Mouse (Mus musculus): ENCODE measurements at regions not wholly inside any gene's neighbourhood (a gene's known extent, or its start where the extent isn't known, plus 50 kb on each side); places are given as distances from the start of the nearest gene placed in this dataset.

DNA sequence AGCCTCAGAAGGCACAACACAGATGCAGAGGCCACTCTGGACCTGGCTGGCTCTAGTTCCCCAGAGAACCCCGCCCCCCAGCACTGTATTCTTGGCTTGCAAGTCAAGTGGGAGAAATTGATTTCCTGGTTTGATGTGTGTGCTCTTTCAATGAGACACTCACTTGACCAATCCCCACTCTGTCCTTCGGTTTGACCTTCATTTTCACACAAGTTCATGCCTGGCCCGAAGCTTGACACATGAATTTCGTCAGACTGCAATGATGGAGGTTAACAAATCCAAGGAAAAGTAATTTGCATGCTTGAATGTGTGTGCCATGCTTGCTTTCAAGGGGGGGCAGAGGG lies 333.4 kb upstream of the Mki67 start:
- DNase-seq (ENCODE audit: low read depth): no peak

DNA sequence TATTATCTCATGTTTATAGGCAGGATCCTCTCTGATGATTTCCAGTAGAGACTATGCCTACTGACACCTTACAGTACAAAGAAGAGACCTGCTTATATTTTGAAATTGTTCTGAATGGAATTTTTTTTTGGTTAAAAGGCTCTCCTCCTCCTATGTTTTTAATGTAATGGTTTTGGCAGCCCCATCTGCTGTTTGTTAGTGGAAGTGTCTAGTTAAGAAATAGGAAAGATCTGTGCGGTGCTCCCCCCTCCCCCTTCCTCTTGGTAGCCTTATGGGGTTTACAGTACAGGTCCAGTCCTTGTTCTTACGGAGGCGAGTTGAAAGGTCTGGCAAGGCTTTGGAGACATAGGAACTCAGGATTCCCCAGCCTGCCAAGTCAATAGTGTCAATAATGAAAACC lies 334.0 kb upstream of the Mki67 start:
- DNase-seq (ENCODE audit: low read depth): no peak

DNA sequence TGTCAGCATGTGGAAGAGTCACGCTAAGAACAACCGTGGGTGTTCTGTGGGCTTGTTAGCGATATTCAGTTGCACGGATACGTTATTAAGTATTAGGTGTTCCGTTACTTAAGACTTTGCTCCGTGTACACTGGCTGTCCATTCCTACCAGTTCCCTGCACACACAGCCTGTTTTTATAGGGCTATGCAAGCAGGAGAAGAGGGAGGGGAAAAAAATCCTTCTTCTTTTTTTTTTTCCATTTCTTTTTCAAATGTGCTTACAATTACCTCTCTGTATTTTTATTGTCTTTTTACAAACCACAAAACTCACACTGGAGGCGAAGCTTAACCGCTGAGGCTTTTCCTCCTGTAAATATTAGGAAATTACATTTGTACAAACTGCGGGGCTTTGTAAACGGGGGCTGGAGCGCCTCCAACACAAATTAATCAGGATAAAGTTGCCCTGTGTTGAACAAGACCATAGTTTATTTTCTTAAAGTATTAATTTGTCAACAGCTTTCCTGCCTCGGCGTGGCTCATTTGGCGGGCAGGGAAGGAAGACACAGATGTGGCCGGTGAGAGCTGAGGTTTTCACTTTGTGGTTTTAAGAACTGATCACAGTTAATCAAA lies 340.8 kb upstream of the Mki67 start:
- DNase-seq (ENCODE audit: low read depth): no peak

DNA sequence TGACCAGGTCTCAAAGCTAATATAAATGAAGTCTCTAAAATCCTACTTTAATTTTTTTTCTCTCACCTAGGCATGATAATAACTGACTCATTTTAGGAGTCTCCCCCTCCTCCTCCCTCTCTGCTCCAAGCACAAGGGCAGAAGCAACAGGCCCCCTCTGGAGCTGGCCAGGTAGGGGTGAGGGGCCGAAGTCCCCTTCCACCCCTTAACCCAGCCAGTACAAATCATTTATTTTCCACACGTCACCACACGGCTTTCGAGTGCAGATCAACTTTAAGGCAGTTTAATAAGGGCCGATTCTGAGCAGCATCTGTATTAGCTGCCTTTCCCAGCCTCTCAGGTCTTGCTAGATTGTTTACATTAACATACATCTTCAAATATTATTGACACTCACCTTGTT lies 342.2 kb upstream of the Mki67 start:
- DNase-seq (ENCODE audit: low read depth): no peak

DNA sequence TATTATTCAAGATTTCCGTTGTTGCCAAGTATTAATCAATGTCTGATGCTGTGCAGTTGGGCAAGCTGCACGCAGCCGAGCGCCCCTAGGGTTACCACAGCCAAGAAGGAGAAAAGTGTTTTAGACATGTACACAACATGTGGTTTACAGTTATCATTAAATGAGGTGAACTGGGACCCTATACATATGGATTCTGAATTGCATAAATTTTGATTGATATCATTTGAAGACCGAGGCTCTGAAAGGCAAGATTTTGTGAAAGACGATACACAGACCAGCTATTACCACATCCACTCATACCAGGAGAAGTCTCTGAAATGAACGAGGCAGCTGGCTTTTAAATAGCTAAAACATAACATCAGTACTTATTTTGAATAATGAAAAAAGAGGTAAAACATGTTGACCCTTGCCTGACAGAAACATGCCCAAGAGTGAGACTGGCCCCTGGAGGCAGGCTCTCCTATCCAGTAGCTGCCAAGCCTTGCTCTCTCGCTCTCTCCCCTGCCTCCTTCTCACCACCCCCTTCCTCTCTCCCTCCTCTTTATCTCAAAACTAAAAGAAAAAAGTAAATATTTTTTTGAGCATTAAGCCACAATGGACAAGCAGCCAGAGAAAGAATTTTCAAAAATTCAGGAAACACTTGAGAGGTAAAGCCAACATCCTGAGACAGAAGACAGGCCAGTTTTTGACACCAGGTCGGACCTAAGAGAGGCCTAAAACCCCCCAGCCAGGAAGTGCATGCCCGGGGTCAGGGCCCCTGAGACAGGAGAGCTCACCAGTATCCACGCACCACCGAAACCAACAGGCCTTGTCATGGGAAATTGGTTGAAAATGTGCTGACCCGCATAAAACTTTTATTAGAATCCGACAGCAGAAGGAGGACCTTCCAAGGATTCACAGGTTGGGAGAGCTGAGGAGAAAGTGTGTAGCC lies 342.9 kb upstream of the Mki67 start:
- DNase-seq (ENCODE audit: low read depth): no peak

DNA sequence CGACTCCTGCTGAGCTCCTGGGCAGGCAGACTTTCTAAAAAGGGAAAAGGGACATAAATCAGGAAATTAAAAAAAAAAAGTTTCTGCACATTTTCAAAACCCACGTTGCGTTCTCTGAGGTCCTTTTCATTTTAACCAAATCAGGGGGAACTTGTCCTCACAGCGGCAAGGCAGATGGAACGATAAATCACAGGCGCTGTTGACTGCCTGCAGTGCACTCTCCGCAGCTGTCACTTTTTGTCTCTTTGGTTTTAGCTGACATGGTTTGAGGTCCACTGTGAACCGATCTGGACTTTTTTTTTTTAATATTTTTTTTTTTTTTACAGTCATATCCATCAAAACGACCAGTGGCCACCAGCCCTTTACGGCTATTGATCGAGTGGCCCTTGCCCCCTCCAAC lies 343.7 kb upstream of the Mki67 start:
- no peak for DNase-seq (ENCODE audit: low read depth)

DNA sequence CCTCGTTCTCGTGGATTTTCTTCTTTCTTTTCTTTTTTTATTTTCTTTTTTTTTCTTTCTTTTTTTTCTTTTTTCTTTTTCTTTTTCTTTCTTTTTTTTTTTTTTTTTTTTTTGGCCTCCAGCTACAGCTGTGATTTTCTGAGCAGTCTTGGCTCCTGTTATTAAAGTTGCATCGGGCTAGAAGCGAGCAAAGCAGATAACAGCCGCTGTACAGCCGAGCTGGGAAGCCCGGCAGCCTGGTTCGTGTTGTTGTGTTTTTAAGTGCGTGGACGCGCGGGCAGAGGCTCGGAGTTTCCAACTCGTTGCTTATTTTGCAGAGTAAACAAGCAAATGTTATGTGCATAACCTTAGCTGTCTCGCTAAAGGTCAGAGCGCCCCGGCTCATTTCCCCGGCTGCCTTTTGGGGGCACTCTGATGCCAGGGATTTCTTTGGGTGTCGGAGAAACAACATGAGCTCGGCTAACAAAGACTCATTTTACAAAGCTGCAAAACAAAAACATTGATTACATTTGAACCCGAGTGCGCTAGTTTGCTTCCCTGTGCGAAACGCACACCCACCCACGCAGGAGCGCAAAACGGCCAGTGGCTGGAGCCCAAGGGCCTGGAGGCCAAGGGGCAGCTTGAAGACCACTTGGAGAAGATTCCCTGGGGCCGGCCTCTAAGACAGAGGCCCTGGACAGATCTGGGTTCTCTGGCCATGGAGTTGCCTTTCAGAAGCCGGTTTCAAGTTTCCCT lies 344.3 kb upstream of the Mki67 start:
- DNase-seq (ENCODE audit: low read depth): no peak

DNA sequence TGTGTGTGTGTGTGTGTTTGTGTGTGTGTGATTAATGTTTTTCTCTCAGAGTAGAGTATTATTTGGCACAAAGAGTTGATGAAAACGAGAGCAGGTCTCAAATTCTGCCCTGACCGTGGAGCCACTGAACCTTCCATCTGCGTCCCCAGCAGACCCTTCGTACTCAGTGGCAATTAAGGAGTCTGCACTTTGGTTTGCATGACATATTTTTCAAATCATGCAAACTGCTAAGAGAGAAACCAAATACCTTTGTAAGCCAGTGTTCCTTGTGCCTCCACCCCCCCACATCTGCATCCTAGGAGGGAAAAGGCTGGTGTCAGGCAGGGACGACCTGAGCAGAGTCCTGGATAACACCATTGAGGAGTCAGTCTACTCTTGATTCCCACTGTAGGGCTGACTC lies 346.5 kb upstream of the Mki67 start:
- no peak for DNase-seq (ENCODE audit: low read depth)

DNA sequence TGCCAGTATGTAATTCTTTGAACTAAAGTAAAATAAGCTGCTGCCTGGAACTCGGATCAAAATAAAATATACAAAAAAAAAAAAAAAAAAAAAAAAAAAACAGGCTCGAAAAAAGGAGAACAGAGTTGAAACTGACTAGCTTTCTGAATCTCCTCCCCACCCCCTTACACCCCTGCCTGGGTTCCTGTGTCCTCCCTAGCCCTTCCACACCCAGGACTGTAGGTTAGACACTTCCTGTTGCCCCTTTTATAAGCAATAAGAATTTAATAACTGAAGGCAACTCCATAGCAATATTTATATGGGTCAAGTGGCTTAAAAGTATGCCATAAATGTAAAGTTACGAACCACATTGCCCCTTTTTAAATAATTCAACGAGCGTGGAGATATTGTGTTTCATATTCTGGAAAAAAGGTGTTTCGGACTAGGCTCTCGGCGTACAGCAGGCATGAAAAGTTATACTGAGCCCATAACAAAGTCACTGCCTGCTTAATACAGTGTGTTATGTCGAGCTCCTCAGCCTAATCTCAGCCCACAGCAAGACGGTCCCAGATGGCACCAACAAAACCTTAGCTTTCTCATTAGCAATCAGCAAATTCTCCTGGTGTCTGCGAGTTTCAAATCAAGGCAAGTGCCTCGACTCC lies 349.0 kb upstream of the Mki67 start:
- no peak for DNase-seq (ENCODE audit: low read depth)

DNA sequence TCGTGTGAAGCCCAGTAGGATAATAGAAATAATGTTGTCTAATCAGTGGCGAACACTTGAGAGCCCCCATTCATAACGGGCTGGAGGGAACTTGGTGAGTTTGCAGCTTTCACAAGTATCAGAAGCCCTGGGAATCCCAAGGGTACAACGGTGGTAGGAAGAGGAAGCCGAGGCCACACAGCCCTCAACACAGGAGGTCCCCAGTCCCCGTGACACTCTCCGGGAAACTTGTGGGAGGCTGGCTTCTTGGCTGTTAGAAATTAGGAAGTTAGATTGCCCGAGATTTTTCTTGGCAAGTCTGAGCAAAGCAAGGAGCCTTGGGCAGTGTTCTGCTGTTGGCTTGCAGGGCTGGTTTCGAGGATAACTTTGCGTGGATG lies 349.5 kb upstream of the Mki67 start:
- DNase-seq (ENCODE audit: low read depth): no peak

DNA sequence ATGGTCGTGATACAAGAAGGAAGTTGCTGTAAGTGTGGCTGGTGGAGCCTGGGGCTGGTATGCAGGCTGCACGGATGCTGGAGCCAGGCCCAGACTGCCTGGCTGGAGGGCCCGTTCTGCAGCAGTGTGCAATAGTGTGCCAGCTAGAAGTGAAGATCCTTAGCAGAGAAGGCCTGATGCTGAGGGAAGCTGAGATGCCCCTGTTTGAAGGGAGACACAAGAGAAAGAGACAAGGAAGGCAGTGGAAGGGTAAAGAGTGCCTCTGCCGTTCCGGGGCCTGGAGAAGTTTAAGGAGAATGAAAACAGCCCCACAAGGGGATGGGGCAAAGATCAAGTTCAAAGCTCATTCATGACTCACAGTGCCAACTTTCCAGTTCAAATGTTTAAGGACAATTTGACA lies 354.7 kb upstream of the Mki67 start:
- no peak for DNase-seq (ENCODE audit: low read depth)

DNA sequence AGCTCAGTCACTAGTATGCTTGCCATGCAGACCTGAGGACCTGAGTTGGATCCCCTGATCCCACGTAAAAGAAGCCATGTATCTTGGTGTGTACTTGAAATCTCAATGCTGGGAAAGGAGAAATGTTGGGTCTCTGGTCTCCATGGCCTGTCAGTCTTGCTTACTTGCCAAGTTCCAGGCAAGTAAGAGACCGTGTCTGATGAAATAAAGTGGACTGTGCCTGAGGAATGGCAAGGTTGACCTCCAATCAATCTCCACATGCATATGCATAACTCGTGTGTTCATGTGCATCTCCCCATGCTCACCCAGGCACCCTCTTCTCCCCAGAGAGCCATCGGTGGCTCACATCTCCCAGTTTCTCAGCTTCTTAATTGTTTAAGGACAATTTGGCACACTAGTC lies 355.2 kb upstream of the Mki67 start:
- no peak for DNase-seq (ENCODE audit: low read depth)

DNA sequence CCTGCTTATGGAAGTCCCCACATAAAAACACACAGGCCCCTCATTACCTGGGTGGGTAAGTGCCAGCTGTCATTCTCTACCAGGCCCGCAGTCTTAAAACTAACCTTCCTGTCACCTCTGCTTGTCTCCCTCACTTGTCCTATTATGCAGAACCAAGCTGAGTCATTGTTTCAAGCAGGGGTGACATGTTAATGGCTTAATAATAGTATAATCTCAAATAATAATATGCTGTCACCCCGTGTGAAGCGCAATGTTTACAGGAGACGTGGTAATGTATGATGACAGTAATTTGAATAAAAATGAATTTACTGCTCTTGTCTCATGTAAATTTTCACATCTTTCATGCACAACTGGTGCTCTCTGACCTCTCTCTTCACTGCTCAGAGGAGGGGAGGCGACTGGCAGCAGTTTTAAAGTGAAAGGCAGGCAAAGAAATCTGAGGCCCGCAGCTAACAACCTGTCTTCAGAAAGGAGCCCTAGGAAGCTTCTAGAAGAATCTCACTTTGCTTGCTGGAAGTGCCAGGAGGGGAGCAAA lies 357.2 kb upstream of the Mki67 start:
- DNase-seq (ENCODE audit: low read depth): no peak

DNA sequence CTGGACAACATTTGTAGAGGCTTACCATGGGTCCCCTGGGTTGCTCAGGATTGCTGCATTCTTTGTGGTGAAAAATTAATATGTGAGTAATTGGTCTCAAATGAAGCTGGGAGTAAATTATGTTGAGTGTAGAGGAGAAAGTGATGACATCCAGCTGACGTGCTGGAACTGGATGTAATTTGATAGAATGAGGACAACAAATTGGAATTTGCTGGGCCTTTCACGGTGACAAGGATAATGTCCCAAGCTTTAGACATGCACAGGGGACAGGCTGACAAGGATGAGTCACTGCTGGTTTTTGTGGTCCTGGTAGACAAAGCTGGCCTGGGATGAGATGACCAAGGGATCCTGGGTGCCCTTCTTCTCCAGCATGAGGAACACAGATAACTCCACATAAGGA lies 357.9 kb upstream of the Mki67 start:
- DNase-seq (ENCODE audit: low read depth): no peak

DNA sequence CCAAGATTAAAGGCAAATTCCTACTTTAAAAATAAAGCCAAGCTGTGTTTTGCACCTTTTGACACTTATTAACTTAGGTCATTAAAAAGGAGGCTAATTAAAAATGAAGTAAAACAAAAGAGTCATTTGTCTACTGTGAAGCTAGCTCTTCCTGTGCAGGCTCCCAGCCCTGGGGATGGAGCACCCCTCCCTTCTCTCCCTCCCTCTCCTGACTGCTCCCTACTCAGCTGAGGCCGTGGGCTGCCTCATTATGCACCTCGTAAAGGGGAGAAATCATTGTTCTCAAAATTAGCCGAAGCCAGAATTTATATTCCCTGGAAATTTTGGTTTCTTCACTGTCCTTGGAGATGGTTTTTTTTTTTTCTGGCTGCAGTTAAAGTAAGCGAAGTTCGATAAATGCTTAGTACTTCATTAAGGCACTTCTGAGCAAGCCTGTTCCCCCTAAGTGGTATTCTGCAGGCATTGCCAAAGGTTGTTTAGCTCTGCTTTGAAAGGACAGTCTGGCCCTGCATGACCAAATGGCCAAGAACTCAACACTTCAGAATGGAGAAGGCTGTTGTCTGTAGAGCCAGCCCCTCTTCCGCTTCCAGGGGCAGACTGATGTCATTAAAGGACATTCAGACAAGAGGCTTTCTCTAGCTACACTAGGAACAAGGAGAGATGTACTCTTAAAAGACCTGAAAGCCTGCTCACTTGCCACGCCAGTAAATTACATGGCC lies 365.5 kb upstream of the Mki67 start:
- no peak for DNase-seq (ENCODE audit: low read depth)

DNA sequence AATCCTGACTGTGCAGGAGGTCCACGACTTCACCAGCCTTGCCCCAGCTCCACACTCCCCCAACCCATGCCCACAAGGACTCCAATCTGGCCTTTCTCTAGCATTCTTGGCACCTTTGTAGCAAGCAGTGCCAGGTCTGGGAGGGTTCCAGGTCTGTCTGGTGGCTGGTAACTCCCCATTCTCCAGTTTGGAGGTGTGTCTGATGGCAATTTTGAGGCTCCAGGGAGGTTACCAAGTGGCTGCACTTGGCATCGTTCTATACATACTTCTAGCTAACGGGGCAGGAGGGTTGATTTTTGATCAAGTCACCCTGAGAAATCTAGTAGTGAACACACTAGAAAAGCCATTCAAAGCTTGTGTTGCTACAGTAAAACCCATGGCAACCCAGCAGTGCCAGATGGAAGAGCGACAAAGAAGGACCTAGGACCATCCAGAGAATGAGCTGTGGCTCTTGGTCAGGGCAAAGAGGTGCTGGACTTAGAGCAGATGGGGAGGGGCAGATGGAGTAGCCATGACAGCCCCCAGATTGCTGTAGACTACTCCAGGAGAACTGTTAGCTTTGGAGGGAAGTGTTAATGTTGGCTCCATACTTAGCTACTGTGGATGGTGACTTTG lies 366.2 kb upstream of the Mki67 start:
- DNase-seq (ENCODE audit: low read depth): no peak

DNA sequence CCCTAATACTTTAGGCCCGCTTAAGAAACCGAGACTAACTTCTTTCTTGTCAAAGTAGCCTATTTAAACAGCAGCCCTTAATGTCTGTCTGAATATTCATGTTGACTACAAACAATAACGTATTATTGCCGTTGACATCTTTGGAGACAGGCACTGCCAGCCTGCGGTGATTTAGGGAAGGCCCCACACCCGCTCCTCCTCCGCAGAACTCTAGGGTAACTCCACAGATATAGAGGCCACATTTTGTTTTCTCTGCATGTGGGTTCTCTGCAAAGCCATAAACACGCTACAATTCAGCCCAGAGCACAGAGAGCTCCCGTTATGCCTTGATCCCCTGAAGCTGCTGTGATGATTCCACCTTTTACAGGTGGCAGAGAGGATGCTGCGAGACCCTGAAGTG lies 366.8 kb upstream of the Mki67 start:
- no peak for DNase-seq (ENCODE audit: low read depth)

DNA sequence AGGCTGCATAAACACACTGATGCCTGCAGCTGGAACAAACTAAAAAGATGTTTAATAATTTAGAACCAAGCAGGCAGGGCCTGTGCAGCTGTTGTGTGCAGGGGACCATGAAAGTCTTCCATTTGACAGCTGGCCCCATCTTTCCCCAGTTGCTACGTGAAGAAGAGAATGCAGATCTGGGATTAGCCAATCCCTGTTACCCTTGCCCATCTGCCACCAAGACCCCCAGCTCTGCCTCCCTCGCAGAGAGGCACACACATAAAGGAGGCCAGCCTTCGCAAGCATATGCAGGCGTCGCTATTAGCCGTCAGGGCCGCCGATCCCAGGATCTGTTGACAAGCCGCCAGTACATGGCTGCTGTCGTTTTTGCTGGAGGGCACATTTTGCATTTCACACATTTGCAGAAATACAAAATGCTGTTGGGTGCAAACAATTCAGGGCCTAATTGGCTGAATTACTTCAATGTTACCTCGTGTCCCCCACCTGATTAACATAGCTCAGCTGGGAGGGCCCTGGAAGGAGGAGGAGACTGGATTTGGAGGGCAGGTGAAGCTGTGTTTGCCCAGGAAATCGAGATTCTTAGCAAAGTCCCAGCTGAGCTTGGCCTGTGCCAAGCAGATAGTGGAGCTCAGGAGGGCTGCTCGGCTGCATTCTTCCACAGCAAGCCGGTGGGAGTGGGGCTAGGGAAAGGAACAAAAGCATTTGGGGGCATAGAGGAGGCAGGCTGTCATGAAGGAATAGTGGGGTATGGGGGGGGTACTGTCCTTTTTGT lies 367.6 kb upstream of the Mki67 start:
- DNase-seq (ENCODE audit: low read depth): no peak

DNA sequence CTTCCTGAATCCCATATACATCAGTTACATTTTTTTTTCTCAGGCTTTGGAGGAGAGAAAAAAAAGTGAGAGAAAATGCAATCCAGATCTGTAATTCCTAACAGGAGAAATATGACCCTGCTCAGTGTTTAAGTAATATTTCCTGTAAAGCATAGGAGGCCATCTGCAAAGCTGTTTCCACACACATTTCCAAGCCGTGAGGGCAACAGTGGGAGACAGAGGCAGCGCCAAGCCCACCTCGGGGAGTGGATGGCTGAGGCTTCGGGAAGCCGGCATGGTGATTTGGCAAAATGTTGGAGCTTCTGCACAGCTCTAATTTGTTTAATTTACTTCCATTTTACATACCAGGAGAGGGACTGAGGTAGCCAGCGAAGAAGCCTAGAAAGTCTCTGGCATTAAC lies 372.6 kb upstream of the Mki67 start:
- no peak for DNase-seq (ENCODE audit: low read depth)

DNA sequence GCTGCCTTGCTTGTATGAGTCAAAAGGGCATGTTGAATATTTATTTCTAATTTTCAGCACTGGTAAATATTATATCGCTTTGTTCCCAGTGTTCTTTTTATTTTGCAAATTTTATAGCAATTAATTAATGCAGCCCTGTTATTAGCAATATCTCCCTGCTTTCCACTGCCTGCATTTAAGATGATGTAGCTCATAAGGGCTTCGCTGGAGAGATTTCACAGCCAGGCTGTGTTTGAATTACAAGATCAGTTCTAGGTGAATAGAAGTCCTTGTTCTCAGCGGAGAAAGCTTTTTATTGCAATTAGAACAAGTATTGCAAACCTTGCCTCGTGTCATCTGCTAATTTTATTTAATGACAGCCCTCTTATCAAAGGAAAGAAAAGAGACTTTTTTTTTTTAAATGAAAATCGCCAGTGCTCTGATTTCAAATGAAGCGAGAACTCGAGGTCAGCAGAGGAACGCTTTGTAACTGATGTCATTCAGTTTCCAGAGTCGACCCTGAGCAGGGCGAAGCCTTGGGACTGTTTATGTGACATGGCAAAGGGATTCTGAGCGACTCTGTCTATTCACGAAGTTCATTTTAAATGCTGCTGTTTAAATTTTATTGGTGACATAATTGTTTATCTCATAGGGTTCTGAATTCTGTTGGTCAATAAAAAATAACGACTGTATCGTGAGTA lies 378.7 kb upstream of the Mki67 start:
- no peak for DNase-seq (ENCODE audit: low read depth)
